Mouse (Mus musculus): ENCODE data around the gene Vpreb2.
"Not testable (repeated sequence)": the region's sequence is repeated elsewhere in the genome, so short reads cannot be mapped to it uniquely, and the experiment has no call there.

The Vpreb2 gene

GRCm38 (mm10) chr16:17992321-17992720 lies 12.1 kb downstream of the Vpreb2 start:
- not testable (repeated sequence) for DNase-seq

GRCm38 (mm10) chr16:17999668-18000067 lies 19.4 kb downstream of the Vpreb2 start:
- no peak for DNase-seq

- DNase-seq = peak in 1 of 2 experiments; percentile 2
Observed at GRCm38 (mm10) chr16:18004589-18004988, 24.4 kb downstream of the Vpreb2 start.

GRCm38 (mm10) chr16:18007083-18007482 lies 26.9 kb downstream of the Vpreb2 start:
- no peak for DNase-seq

GRCm38 (mm10) chr16:18011101-18011500 lies 30.9 kb downstream of the Vpreb2 start:
- no peak for DNase-seq

GRCm38 (mm10) chr16:18016482-18016881 lies 36.3 kb downstream of the Vpreb2 start:
- DNase-seq = not testable (repeated sequence)

- DNase-seq = no peak
Observed at GRCm38 (mm10) chr16:18022780-18023557, 42.7 kb downstream of the Vpreb2 start.

GRCm38 (mm10) chr16:18027371-18027770 lies 47.1 kb downstream of the Vpreb2 start:
- DNase-seq = no peak
